Mouse (Mus musculus): ENCODE results near the gene Tmem86a. TPM values are rescaled to one million over a fixed set of nuclear protein-coding genes. Genes with fewer than 3 reads are reported as not detected.

The Tmem86a gene
- polyA plus RNA-seq, 1 experiment from 2014 or later = 31.9 TPM

GRCm38 (mm10) chr7:47076729-47077128, 26.3 kb downstream of the Tmem86a start:
- Histone ChIP-seq H3K4me2 (no peak overlapping the region), H3K27me3 (ENCODE audit: insufficient read depth, low read length) (no peaks in the 10 kb centered on the region), H3K36me3 (ENCODE audit: insufficient read depth) (no peaks in the 10 kb centered on the region), H3K9ac (no peak overlapping the region), H3K9me3 (ENCODE audit: low read depth, low read length) (no peaks in the 10 kb centered on the region), H3K4me3 (ENCODE audit: low read depth, low read length) (no peak overlapping the region), H3K4me1 (ENCODE audit: insufficient read depth) (peaks cover 20% of the 10 kb centered on the region), H3K27ac (ENCODE audit: low read depth) (no peak overlapping the region)
- no peak for TF ChIP-seq CTCF (IDR thresholded peaks at IDR 0.05; ENCODE audit: low read depth)
- DNase-seq (no peak), ATAC-seq (ENCODE audit: insufficient read depth) (no peak)
- WGBS = 64% methylated on average over 3 of the region's 3 CpGs

GRCm38 (mm10) chr7:47077451-47077850, 27.1 kb downstream of the Tmem86a start:
- no peak overlapping the region for H3K9ac ChIP-seq
- TF ChIP-seq CTCF (IDR thresholded peaks at IDR 0.05; ENCODE audit: low read depth) = peak; percentile 47
- H3K27ac ChIP-seq (ENCODE audit: low read depth) = no peak overlapping the region
- 59% methylated on average over 8 of the region's 8 CpGs for WGBS
- H3K4me3 ChIP-seq (ENCODE audit: low read depth, low read length) = no peak overlapping the region
- no peak for ATAC-seq (ENCODE audit: insufficient read depth)
- H3K27me3 ChIP-seq (ENCODE audit: insufficient read depth, low read length) = no peaks in the 10 kb centered on the region
- no peaks in the 10 kb centered on the region for H3K36me3 ChIP-seq (ENCODE audit: insufficient read depth)
- peaks cover 19% of the 10 kb centered on the region for H3K4me1 ChIP-seq (ENCODE audit: insufficient read depth)
- DNase-seq = peak; percentile 46
- H3K4me2 ChIP-seq = no peak overlapping the region
- H3K9me3 ChIP-seq (ENCODE audit: low read depth, low read length) = no peaks in the 10 kb centered on the region

- 36% methylated on average over 3 of the region's 3 CpGs for WGBS
These were observed 30.5 kb downstream of the Tmem86a start for GRCm38 (mm10) chr7:47080868-47081267.

GRCm38 (mm10) chr7:47081277-47081676, 30.9 kb downstream of the Tmem86a start:
- Histone ChIP-seq H3K4me2 (peak overlapping the region; percentile 18; the same call in 1 of the 2 replicates), H3K36me3 (ENCODE audit: insufficient read depth) (no peaks in the 10 kb centered on the region), H3K9me3 (ENCODE audit: low read depth, low read length) (no peaks in the 10 kb centered on the region), H3K27me3 (ENCODE audit: insufficient read depth, low read length) (no peaks in the 10 kb centered on the region), H3K4me1 (ENCODE audit: insufficient read depth) (no peaks in the 10 kb centered on the region), H3K9ac (no peak overlapping the region), H3K27ac (ENCODE audit: low read depth) (no peak overlapping the region), H3K4me3 (ENCODE audit: low read depth, low read length) (no peak overlapping the region)
- ATAC-seq (ENCODE audit: insufficient read depth) (peak; percentile 61; the same call in 1 of the 2 replicates), DNase-seq (peak; percentile 92)
- 18% methylated on average over 6 of the region's 6 CpGs for WGBS
- peak; percentile 98 for TF ChIP-seq CTCF (IDR thresholded peaks at IDR 0.05; ENCODE audit: low read depth)

More at GRCm38 (mm10) chr7:47080868-47081267, 30.5 kb downstream of the Tmem86a start:
- Histone ChIP-seq H3K36me3 (ENCODE audit: insufficient read depth) (no peaks in the 10 kb centered on the region), H3K4me2 (peak overlapping the region; percentile 18; the same call in 1 of the 2 replicates), H3K27ac (ENCODE audit: low read depth) (no peak overlapping the region), H3K4me1 (ENCODE audit: insufficient read depth) (no peaks in the 10 kb centered on the region), H3K9me3 (ENCODE audit: low read depth, low read length) (no peaks in the 10 kb centered on the region), H3K27me3 (ENCODE audit: insufficient read depth, low read length) (no peaks in the 10 kb centered on the region), H3K4me3 (ENCODE audit: low read depth, low read length) (no peak overlapping the region), H3K9ac (no peak overlapping the region)
- no peak for TF ChIP-seq CTCF (IDR thresholded peaks at IDR 0.05; ENCODE audit: low read depth)
- DNase-seq (peak; percentile 72), ATAC-seq (ENCODE audit: insufficient read depth) (0 out of 2 replicates have a peak, but pooled peaks have one; percentile 64)

GRCm38 (mm10) chr7:47085075-47085474, 34.7 kb downstream of the Tmem86a start:
- no peak overlapping the region for H3K4me3 ChIP-seq (ENCODE audit: low read depth, low read length)
- H3K9ac ChIP-seq = no peak overlapping the region
- no peak for TF ChIP-seq CTCF (IDR thresholded peaks at IDR 0.05; ENCODE audit: low read depth)
- no peak overlapping the region for H3K4me2 ChIP-seq
- DNase-seq = no peak
- H3K27me3 ChIP-seq (ENCODE audit: insufficient read depth, low read length) = no peaks in the 10 kb centered on the region
- no peak for ATAC-seq (ENCODE audit: insufficient read depth)
- H3K9me3 ChIP-seq (ENCODE audit: low read depth, low read length) = no peaks in the 10 kb centered on the region
- H3K27ac ChIP-seq (ENCODE audit: low read depth) = no peak overlapping the region
- no peaks in the 10 kb centered on the region for H3K4me1 ChIP-seq (ENCODE audit: insufficient read depth)
- no peaks in the 10 kb centered on the region for H3K36me3 ChIP-seq (ENCODE audit: insufficient read depth)
- 48% methylated on average over 1 of the region's 1 CpGs for WGBS

GRCm38 (mm10) chr7:47093935-47094334, 43.5 kb downstream of the Tmem86a start:
- Histone ChIP-seq H3K9ac (no peak overlapping the region), H3K9me3 (ENCODE audit: low read depth, low read length) (no peaks in the 10 kb centered on the region)
- WGBS = 83% methylated on average over 5 of the region's 5 CpGs

GRCm38 (mm10) chr7:47094969-47095368, 44.6 kb downstream of the Tmem86a start:
- Histone ChIP-seq H3K4me1 (ENCODE audit: insufficient read depth) (no peaks in the 10 kb centered on the region), H3K4me3 (ENCODE audit: low read depth, low read length) (no peak overlapping the region), H3K27ac (ENCODE audit: low read depth) (no peak overlapping the region), H3K9me3 (ENCODE audit: low read depth, low read length) (no peaks in the 10 kb centered on the region), H3K4me2 (no peak overlapping the region), H3K27me3 (ENCODE audit: insufficient read depth, low read length) (no peaks in the 10 kb centered on the region), H3K9ac (no peak overlapping the region), H3K36me3 (ENCODE audit: insufficient read depth) (no peaks in the 10 kb centered on the region)
- no peak for TF ChIP-seq CTCF (IDR thresholded peaks at IDR 0.05; ENCODE audit: low read depth)
- ATAC-seq (ENCODE audit: insufficient read depth) (no peak), DNase-seq (no peak)
- WGBS = 52% methylated on average over 2 of the region's 2 CpGs

More at GRCm38 (mm10) chr7:47093935-47094334, 43.5 kb downstream of the Tmem86a start:
- no peak for TF ChIP-seq CTCF (IDR thresholded peaks at IDR 0.05; ENCODE audit: low read depth)
- H3K27me3 ChIP-seq (ENCODE audit: insufficient read depth, low read length) = no peaks in the 10 kb centered on the region
- no peaks in the 10 kb centered on the region for H3K4me1 ChIP-seq (ENCODE audit: insufficient read depth)
- no peak overlapping the region for H3K4me3 ChIP-seq (ENCODE audit: low read depth, low read length)
- DNase-seq = no peak
- H3K4me2 ChIP-seq = no peak overlapping the region
- no peak overlapping the region for H3K27ac ChIP-seq (ENCODE audit: low read depth)
- no peaks in the 10 kb centered on the region for H3K36me3 ChIP-seq (ENCODE audit: insufficient read depth)
- no peak for ATAC-seq (ENCODE audit: insufficient read depth)

All from lung, embryonic 14.5 days (tissue).